Mouse (Mus musculus): Measurements from ENCODE around the gene Tead2.
A peak's percentile ranks its signal among the peaks of the same experiment; 100 is the strongest.

The Tead2 gene

GRCm38 (mm10) chr7:45263006-45263607 lies 47.6 kb downstream of the Tead2 start:
- no peak for DNase-seq

- no peak for DNase-seq
These were observed 48.8 kb downstream of the Tead2 start for GRCm38 (mm10) chr7:45264348-45264747.

GRCm38 (mm10) chr7:45265518-45265917 lies 50.0 kb downstream of the Tead2 start:
- no peak for DNase-seq

- DNase-seq = no peak
These were observed 57.3 kb downstream of the Tead2 start for GRCm38 (mm10) chr7:45272786-45273412.

GRCm38 (mm10) chr7:45273672-45274071 lies 58.1 kb downstream of the Tead2 start:
- DNase-seq = no peak

GRCm38 (mm10) chr7:45277136-45277760 lies 61.7 kb downstream of the Tead2 start, which contains the start of gene Slc6a21:
Gene Slc6a21 (plus strand): TSS chr7:45277513.
- peak; percentile 64 for DNase-seq
